Mouse (Mus musculus) liver, embryonic 14.5 days (tissue): ENCODE measurements around the gene Cadm2. TPM values are rescaled to one million over a fixed set of nuclear protein-coding genes. Genes with fewer than 3 reads are reported as not detected.

ENCODE experiments used
- ATAC-seq: fragments of 200-750 bp; cut with Nextera tagmentation; 2 replicates; pipeline ENCODE4 v1.8.0; 2017; ENCODE audit warnings: moderate number of reproducible peaks, mild to moderate bottlenecking, moderate library complexity; ENCODE audit not compliant: insufficient read depth
- DNase-seq, 3 experiments: peaks; one replicate each; pipeline ENCODE4 v3.0.0-alpha.2; 2012 to 2013; ENCODE audit warnings: low read depth in 3 of 3, low spot score in 3 of 3
- H3K27ac ChIP-seq: fragments of 300-500 bp; sonication (generic); 2 replicates; pipeline ENCODE4 v1.5.1; 2014; ENCODE audit warnings: moderate library complexity, mild to moderate bottlenecking, control low read depth, inconsistent platforms
- H3K27me3 ChIP-seq: fragments of 300-500 bp; sonication (generic); 2 replicates; pipeline ENCODE4 v1.6.1; 2014; ENCODE audit warnings: mild to moderate bottlenecking, low read length, moderate library complexity; ENCODE audit not compliant: control insufficient read depth, insufficient read depth
- H3K36me3 ChIP-seq: fragments of 300-500 bp; sonication (generic); replicated peaks from 2 replicates; pipeline ENCODE4 v1.6.1; 2014; ENCODE audit warnings: low read depth; ENCODE audit not compliant: control insufficient read depth, insufficient read depth
- H3K4me1 ChIP-seq, 2 experiments: fragments of 200-500 bp in 1 of 2; fragments of 300-500 bp in 1 of 2; sonication (generic) in 1 of 2; replicated peaks; 2 replicates each; pipeline ENCODE4 v1.6.1; 2012 to 2014; ENCODE audit warnings: antibody characterized with exemption in 1 of 2, inconsistent platforms in 1 of 2, low read length in 1 of 2; ENCODE audit not compliant: control insufficient read depth in 2 of 2, insufficient read depth in 2 of 2
- H3K4me2 ChIP-seq: fragments of 300-500 bp; sonication (generic); 2 replicates; pipeline ENCODE4 v1.6.1; 2014; ENCODE audit warnings: low read depth, mild to moderate bottlenecking, control low read depth, moderate library complexity
- H3K4me3 ChIP-seq, 2 experiments: fragments of 200-500 bp in 1 of 2; fragments of 300-500 bp in 1 of 2; sonication (generic) in 1 of 2; 2 replicates each; pipeline ENCODE4 v1.5.1; 2012 to 2014; ENCODE audit warnings: low read depth in 2 of 2, low read length in 2 of 2, mild to moderate bottlenecking in 2 of 2, control low read depth in 1 of 2, inconsistent platforms in 1 of 2, moderate library complexity in 1 of 2; ENCODE audit not compliant: insufficient read depth in 1 of 2
- H3K9ac ChIP-seq: fragments of 300-500 bp; sonication (generic); replicated peaks from 2 replicates; pipeline ENCODE4 v1.6.1; 2014; ENCODE audit warnings: mild to moderate bottlenecking, control low read depth, moderate library complexity
- H3K9me3 ChIP-seq: fragments of 300-500 bp; sonication (generic); 2 replicates; pipeline ENCODE4 v1.6.1; 2016; ENCODE audit warnings: low read length, mixed read lengths; ENCODE audit not compliant: control insufficient read depth
- CTCF ChIP-seq: IDR thresholded peaks from 2 replicates; pipeline ENCODE4 v1.5.1; 2016; ENCODE audit warnings: antibody characterized with exemption, low read depth, control low read depth
- EP300 ChIP-seq: IDR thresholded peaks from 2 replicates; pipeline ENCODE4 v1.6.1; 2016; ENCODE audit warnings: antibody characterized with exemption, low read depth
- WGBS: fragments of 180-500 bp; shearing (Covaris S2); extraction: QIAGEN DNeasy Blood & Tissue Kit; methylation state at CpG from one replicate; pipeline ENCODE4 v1.1.7; 2014; ENCODE audit not compliant: insufficient replicate concordance; 5-methylcytosine and 5-hydroxymethylcytosine counted together
- polyA plus RNA-seq, 2 experiments: library from polyadenylated mRNA; depleted of rRNA in 1 of 2; stranded (reverse) in 1 of 2; unstranded in 1 of 2; fragments of >200 nt; fragmentation: Nextera tagmentation in 1 of 2; extraction: Ambion mirVana in 1 of 2; gene quantifications; 2 replicates each; pipeline versions ENCODE4 v1.2.1 to v1.2.3; 2012 to 2014

The Cadm2 gene
- polyA plus RNA-seq, 2 experiments: 0.06 TPM; not detected in 1

DNA sequence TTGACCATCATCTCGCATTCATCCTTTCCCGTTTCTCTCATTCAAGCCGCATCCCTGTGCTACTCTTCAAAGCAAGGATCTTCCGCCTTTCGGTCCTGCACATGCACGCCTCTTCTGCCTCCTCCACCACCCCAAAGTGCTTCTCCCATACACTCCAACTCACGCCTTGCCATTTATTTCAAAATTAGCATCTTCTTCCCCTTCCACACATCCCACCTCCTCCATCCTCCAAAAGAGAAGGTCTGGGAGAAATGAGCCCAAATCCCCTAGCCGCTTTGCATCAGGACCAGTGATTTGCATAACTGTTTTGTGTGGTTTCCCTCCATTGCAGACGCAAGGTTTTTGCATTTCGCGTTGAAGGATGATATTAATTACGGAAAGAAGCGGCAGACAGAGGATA lies 1.9 kb downstream of the Cadm2 start:
- Histone ChIP-seq H3K4me1 (no peaks in the 10 kb centered on the region), H3K9ac (no peak overlapping the region), H3K27ac (no peak overlapping the region), H3K4me3 (no peak overlapping the region), H3K27me3 (peaks cover 31% of the 10 kb centered on the region), H3K9me3 (no peaks in the 10 kb centered on the region), H3K36me3 (no peaks in the 10 kb centered on the region), H3K4me2 (no peak overlapping the region)
- TF ChIP-seq CTCF (no peak), EP300 (no peak)
- ATAC-seq: no peak
- WGBS: 8% methylated on average over 13 of the region's 13 CpGs
- DNase-seq: no peak

DNA sequence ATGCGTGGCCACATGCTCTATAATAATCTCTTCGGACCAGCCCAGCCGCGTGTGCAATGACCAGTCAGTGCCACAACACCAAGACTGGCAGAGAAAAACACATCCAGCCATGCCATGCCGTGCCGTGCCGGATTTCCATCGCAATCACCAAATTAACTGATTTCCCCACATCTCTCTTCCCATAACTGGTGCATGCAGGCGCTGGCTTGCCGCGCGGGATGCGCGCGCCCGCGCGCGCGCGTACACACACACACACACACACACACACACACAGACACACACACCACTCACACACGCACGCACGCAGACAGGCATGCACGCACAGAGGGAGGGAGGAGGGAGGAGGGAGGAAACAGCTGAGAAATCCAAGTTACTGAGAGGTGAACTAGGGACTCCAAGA lies 2.9 kb downstream of the Cadm2 start:
- TF ChIP-seq EP300 (no peak), CTCF (no peak)
- no peaks in the 10 kb centered on the region for H3K36me3 ChIP-seq
- under 1% methylated on average over 25 of the region's 25 CpGs for WGBS
- no peaks in the 10 kb centered on the region for H3K9me3 ChIP-seq
- H3K9ac ChIP-seq: no peak overlapping the region
- no peak overlapping the region for H3K27ac ChIP-seq
- H3K4me1 ChIP-seq: no peaks in the 10 kb centered on the region
- DNase-seq (no peak), ATAC-seq (no peak)
- peaks cover 31% of the 10 kb centered on the region for H3K27me3 ChIP-seq
- no peak overlapping the region for H3K4me3 ChIP-seq
- H3K4me2 ChIP-seq: no peak overlapping the region

DNA sequence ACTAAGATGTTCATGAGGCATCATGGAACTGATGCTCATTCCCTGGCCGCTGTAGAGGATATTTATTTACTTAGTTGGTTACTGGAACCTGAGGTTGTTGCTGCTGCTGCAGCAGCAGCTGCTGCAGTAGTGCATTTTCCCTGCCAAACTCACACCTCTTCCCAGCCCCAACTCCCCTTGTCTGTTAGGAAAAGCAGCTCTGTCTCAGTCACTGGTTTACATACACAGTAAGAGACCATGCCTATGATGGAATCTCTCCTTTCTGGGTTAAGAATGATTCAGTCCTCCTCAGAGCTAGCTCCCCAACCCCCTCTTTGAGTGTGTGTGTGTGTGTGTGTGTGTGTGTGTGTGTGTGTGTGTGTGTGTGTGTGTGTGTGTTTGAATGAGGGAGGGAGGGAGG lies 3.5 kb downstream of the Cadm2 start:
- Histone ChIP-seq H3K36me3 (no peaks in the 10 kb centered on the region), H3K27me3 (peaks cover 31% of the 10 kb centered on the region), H3K4me2 (no peak overlapping the region), H3K9me3 (no peaks in the 10 kb centered on the region), H3K9ac (no peak overlapping the region), H3K4me3 (no peak overlapping the region), H3K27ac (no peak overlapping the region), H3K4me1 (no peaks in the 10 kb centered on the region)
- ATAC-seq: no peak
- DNase-seq: no peak
- 4% methylated on average over 1 of the region's 1 CpGs for WGBS
- TF ChIP-seq EP300 (no peak), CTCF (no peak)

DNA sequence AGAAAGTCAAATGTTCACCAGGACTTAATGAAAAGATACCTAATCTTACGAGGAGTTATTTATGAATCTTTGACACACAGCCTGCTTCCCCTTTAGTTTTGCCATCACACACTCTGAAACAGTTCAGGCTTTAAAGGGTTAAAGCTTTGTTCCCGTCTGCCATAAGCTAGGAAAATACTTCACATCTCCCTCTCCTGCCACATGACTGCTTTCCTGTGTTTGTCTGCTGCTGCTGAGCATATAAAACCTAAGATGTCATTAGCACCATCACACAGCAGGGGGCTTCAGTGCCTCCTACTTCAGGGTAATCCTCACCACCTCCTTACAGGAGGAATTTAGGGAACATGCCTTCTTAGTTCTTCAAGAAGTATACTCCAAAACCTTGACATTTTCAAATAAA lies 6.8 kb downstream of the Cadm2 start:
- peaks cover 16% of the 10 kb centered on the region for H3K27me3 ChIP-seq
- no peak overlapping the region for H3K9ac ChIP-seq
- no peak overlapping the region for H3K4me2 ChIP-seq
- DNase-seq: no peak
- H3K27ac ChIP-seq: no peak overlapping the region
- no peaks in the 10 kb centered on the region for H3K4me1 ChIP-seq
- H3K4me3 ChIP-seq: no peak overlapping the region
- no peaks in the 10 kb centered on the region for H3K9me3 ChIP-seq
- no peaks in the 10 kb centered on the region for H3K36me3 ChIP-seq
- ATAC-seq: no peak
- TF ChIP-seq CTCF: no peak
- no peak for TF ChIP-seq EP300
- 21% methylated on average over 2 of the region's 2 CpGs for WGBS

DNA sequence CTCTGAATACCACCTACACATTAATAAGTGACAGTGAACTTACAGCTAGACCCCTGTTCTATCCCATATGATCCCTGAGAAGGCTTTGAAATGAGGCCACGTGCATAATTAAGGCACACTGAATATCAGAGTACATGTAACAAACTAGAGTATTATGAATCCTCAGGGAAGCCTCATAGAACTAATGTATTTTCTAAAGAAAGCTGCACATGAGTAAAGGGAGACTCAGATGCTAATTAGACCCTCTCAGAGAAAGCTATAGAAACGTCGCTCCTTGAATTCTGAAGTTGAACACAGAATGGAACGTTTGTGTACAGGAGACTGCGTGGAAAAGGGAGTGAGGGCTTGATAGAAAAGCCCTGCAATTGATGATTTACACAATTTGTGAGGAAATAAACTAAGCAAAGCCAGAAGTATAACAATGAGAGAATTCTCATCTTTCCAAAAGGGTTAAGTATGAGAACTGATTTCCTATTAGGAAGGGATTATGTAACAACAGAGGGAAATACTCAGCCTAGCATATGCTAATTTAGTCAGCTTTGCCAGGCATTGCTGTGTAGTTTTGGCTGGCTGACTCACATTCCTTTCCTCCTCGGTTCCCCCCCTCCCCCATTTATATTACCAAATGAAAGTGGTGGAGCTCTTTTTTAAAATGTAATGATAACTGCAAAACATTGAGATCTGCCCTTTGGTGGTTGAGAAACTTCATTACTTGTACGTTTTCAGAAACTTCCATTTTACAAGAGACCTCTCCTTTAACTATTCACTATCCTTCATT lies 9.6 kb downstream of the Cadm2 start:
- no peak overlapping the region for H3K4me3 ChIP-seq
- H3K9me3 ChIP-seq: no peaks in the 10 kb centered on the region
- no peaks in the 10 kb centered on the region for H3K36me3 ChIP-seq
- ATAC-seq: no peak
- WGBS: 37% methylated on average over 7 of the region's 7 CpGs
- no peak overlapping the region for H3K27ac ChIP-seq
- no peak overlapping the region for H3K4me2 ChIP-seq
- no peaks in the 10 kb centered on the region for H3K27me3 ChIP-seq
- DNase-seq: no peak
- H3K4me1 ChIP-seq: no peaks in the 10 kb centered on the region
- H3K9ac ChIP-seq: no peak overlapping the region
- TF ChIP-seq EP300 (no peak), CTCF (no peak)
